Mouse (Mus musculus) lung, postnatal 0 days (tissue): ENCODE data around the gene Smim24.

ENCODE experiments used
- CTCF ChIP-seq: IDR thresholded peaks from 2 replicates; pipeline ENCODE4 v1.5.1; 2016; ENCODE audit warnings: antibody characterized with exemption, mild to moderate bottlenecking
- EP300 ChIP-seq: IDR thresholded peaks from 2 replicates; pipeline ENCODE4 v1.6.1; 2016; ENCODE audit warnings: antibody characterized with exemption, mild to moderate bottlenecking, control low read depth

GRCm38 (mm10) chr10:81349146-81349545 is 43.7 kb upstream of the Smim24 start:
- no peak for TF ChIP-seq CTCF
- TF ChIP-seq EP300, result no peak
